In the genomic region with DNA sequence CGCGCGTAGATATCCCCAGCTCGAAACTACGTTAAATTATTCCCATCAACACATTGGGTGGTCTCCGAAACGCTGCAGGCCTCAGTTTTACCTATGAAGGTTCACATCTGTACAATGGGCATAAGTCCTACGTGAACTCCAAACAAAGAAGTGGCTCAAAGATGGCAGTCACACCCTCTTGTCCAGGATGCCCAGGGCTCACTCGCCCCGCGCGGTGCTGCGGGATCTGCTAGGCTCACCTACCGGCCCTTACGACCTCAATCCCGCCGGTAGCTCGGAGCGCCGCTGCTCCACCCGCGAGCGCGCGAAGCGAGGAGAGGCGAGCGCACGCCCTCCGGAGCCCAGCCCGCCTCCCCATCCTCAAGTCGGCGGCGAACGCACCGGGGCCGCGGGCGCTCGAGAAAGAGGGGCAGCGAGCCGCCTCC, we compare ENCODE assay signal across 8 mouse cellular contexts. TPM values are rescaled to one million over a fixed set of nuclear protein-coding genes. Genes with fewer than 3 reads are reported as not detected.
DNase-seq lines count a peak whose midpoint lies in the region; ATAC-seq lines count a peak whose summit lies in the region.

No protein-coding gene starts in this region.

- H3K27me3 ChIP-seq in hindbrain, embryonic 13.5 days: peaks cover 7% of the 10 kb centered on the region; the same call in 1 of the 2 replicates
- no peaks in the 10 kb centered on the region; the same call in 1 of the 2 replicates for H3K27me3 ChIP-seq in midbrain, embryonic 10.5 days (ENCODE audit: low read depth, poor library complexity, severe bottlenecking)

- H3K4me2 ChIP-seq in hindbrain, embryonic 13.5 days: peak overlapping the region; percentile 74

- ATAC-seq in CD4-positive, CD25-positive, alpha-beta regulatory T cell, adult 4 months: peak; percentile 47
- ATAC-seq in hindbrain, embryonic 13.5 days (ENCODE audit: low FRiP score): peak; percentile 80

- under 1% methylated on average over 42 of the region's 42 CpGs for WGBS in hindbrain, embryonic 13.5 days
- under 1% methylated on average over 41 of the region's 42 CpGs for WGBS in midbrain, embryonic 10.5 days

- H3K4me3 ChIP-seq in hindbrain, embryonic 13.5 days: peak overlapping the region; percentile 85
- peak overlapping the region; percentile 92 for H3K4me3 ChIP-seq in midbrain, embryonic 10.5 days

- 0 out of 2 replicates have a peak, but pooled peaks cover 3% of the 10 kb centered on the region for H3K36me3 ChIP-seq in hindbrain, embryonic 13.5 days
- H3K36me3 ChIP-seq in midbrain, embryonic 10.5 days: peaks cover 40% of the 10 kb centered on the region

- peaks cover 23% of the 10 kb centered on the region for H3K4me1 ChIP-seq in hindbrain, embryonic 13.5 days (replicated peaks)
- peaks cover 48% of the 10 kb centered on the region for H3K4me1 ChIP-seq in midbrain, embryonic 10.5 days

- peak overlapping the region; percentile 95 for H3K27ac ChIP-seq in hindbrain, embryonic 13.5 days
- H3K27ac ChIP-seq in midbrain, embryonic 10.5 days (replicated peaks): peak overlapping the region; percentile 100

- no peaks in the 10 kb centered on the region for H3K9me3 ChIP-seq in hindbrain, embryonic 13.5 days
- no peaks in the 10 kb centered on the region; the same call in 1 of the 2 replicates for H3K9me3 ChIP-seq in midbrain, embryonic 10.5 days (replicated peaks)

- peak; percentile 6 for DNase-seq in heart, adult 8-10 months (ENCODE audit: low spot score)
- DNase-seq in heart, adult 11 months: no peak
- DNase-seq in embryo, embryonic 9.5 days (ENCODE audit: extremely low spot score): peak; percentile 81
- no peak for DNase-seq in midbrain, embryonic 10.5 days (ENCODE audit: low spot score)
- DNase-seq in c-Kit-positive CD71-positive TER-119-positive erythroid progenitor cells, embryonic 14.5 days (ENCODE audit: low spot score): no peak
- no peak for DNase-seq in left cerebral cortex, postnatal 10 days (ENCODE audit: extremely low spot score in 1 of 2, low spot score in 2 of 2)

- intact Hi-C loops in left cerebral cortex, postnatal 10 days (cut with DNase I): loop anchor here (5.0 kb wide), 1 partner anchor 37 kb away; no protein-coding TSS in a partner anchor

- H3K9ac ChIP-seq in hindbrain, embryonic 13.5 days: peak overlapping the region; percentile 85

RNA-seq across cellular contexts. Expression of a gene that starts 0.4 kb away (rescaled TPM):
- 1 to 10 TPM in 2 of 4 experiments, under 1 TPM in 2; 0.90 to 2.7 (median 1.3) TPM for total RNA-seq in heart, adult 8-10 months (2022)
- polyA plus RNA-seq in CD4-positive, CD25-positive, alpha-beta regulatory T cell, adult 4 months (2017; shearing (Covaris generic)): 10 to 100 TPM; 32.7 to 40.1 TPM
- 48.4 and 53.7 TPM in 2 replicates for polyA plus RNA-seq in hindbrain, embryonic 13.5 days (2015; fragmentation: Nextera tagmentation; extraction: Ambion mirVana)
- polyA plus RNA-seq in midbrain, embryonic 10.5 days (2016; fragmentation: Nextera tagmentation; extraction: Ambion mirVana): 185 and 208 TPM in 2 replicates
- total RNA-seq in left cerebral cortex, postnatal 10 days (2021): 1 to 10 TPM; 4.3 to 6.9 TPM

RNA-seq across cellular contexts. Expression of a gene that starts 39.6 kb away (rescaled TPM):
- 10 to 100 TPM; 10.0 to 12.2 (median 11.4) TPM for total RNA-seq in heart, adult 8-10 months (2022)
- 100 to 1,000 TPM; 450 to 528 TPM for polyA plus RNA-seq in CD4-positive, CD25-positive, alpha-beta regulatory T cell, adult 4 months (2017; shearing (Covaris generic))
- polyA plus RNA-seq in hindbrain, embryonic 13.5 days (2015; fragmentation: Nextera tagmentation; extraction: Ambion mirVana): 54.3 and 59.8 TPM in 2 replicates
- polyA plus RNA-seq in midbrain, embryonic 10.5 days (2016; fragmentation: Nextera tagmentation; extraction: Ambion mirVana): 180 and 183 TPM in 2 replicates
- 10 to 100 TPM in 1 of 2 experiments, 1 to 10 TPM in 1; 9.2 to 11.9 TPM for total RNA-seq in left cerebral cortex, postnatal 10 days (2021)

RNA-seq across cellular contexts. Expression of a gene that starts 39.8 kb away (rescaled TPM):
- total RNA-seq in heart, adult 8-10 months (2022): 1 to 10 TPM; 3.9 to 8.2 (median 5.2) TPM
- polyA plus RNA-seq in CD4-positive, CD25-positive, alpha-beta regulatory T cell, adult 4 months (2017; shearing (Covaris generic)): 100 to 1,000 TPM; 165 to 175 TPM
- polyA plus RNA-seq in hindbrain, embryonic 13.5 days (2015; fragmentation: Nextera tagmentation; extraction: Ambion mirVana): 9.0 and 9.8 TPM in 2 replicates
- 19.8 and 20.7 TPM in 2 replicates for polyA plus RNA-seq in midbrain, embryonic 10.5 days (2016; fragmentation: Nextera tagmentation; extraction: Ambion mirVana)
- 10 to 100 TPM; 11.8 to 12.4 TPM for total RNA-seq in left cerebral cortex, postnatal 10 days (2021)

Comparison
In these comparisons a context has a peak if more than half of its experiments do, and no peak if none do; other contexts are left out.
1. DNase-seq: peak in heart, adult 8-10 months (single experiment) and embryo, embryonic 9.5 days (single experiment); none in heart, adult 11 months (single experiment), midbrain, embryonic 10.5 days (single experiment), c-Kit-positive CD71-positive TER-119-positive erythroid progenitor cells, embryonic 14.5 days (single experiment) and left cerebral cortex, postnatal 10 days (0 of 2).